Mouse (Mus musculus): ENCODE results near the gene Coro1b. TPM values are rescaled to one million over a fixed set of nuclear protein-coding genes. Genes with fewer than 3 reads are reported as not detected.

Coro1b gene
- polyA plus RNA-seq, 1 experiment, result 240 TPM

GRCm38 (mm10) chr19:4113806-4114230, 34.6 kb upstream of the Coro1b start:
- Histone ChIP-seq H3K4me3 (replicated peaks; ENCODE audit: insufficient read depth, low read depth, low read length) (no peak overlapping the region), H3K27ac (ENCODE audit: insufficient read depth, low read length) (peak overlapping the region; percentile 82)
- TF ChIP-seq CTCF (IDR thresholded peaks at IDR 0.05; ENCODE audit: borderline replicate concordance, insufficient read depth, low read depth, low read length) (no peak), POLR2A (IDR thresholded peaks at IDR 0.05; ENCODE audit: borderline replicate concordance, insufficient read depth, low read length) (no peak)

GRCm38 (mm10) chr19:4114551-4114950, 33.9 kb upstream of the Coro1b start:
- no peak for DNase-seq
- Histone ChIP-seq H3K27me3 (ENCODE audit: control insufficient read depth, insufficient read depth, low read length) (no peaks in the 10 kb centered on the region), H3K4me1 (ENCODE audit: control insufficient read depth, insufficient read depth, low read length) (peaks cover 51% of the 10 kb centered on the region), H3K4me3 (replicated peaks; ENCODE audit: insufficient read depth, low read depth, low read length) (no peak overlapping the region), H3K27ac (ENCODE audit: insufficient read depth, low read length) (peak overlapping the region; percentile 82)
- TF ChIP-seq POLR2A (IDR thresholded peaks at IDR 0.05; ENCODE audit: borderline replicate concordance, insufficient read depth, low read length) (no peak), CTCF (IDR thresholded peaks at IDR 0.05; ENCODE audit: borderline replicate concordance, insufficient read depth, low read depth, low read length) (no peak)
- 34% methylated on average over 10 of the region's 10 CpGs for WGBS

More at GRCm38 (mm10) chr19:4113806-4114230, 34.6 kb upstream of the Coro1b start:
- no peak for DNase-seq
- Histone ChIP-seq H3K4me1 (ENCODE audit: control insufficient read depth, insufficient read depth, low read length) (peaks cover 51% of the 10 kb centered on the region), H3K27me3 (ENCODE audit: control insufficient read depth, insufficient read depth, low read length) (no peaks in the 10 kb centered on the region)
- WGBS, result 40% methylated on average over 5 of the region's 5 CpGs

GRCm38 (mm10) chr19:4115144-4115543, 33.3 kb upstream of the Coro1b start:
- DNase-seq, result no peak
- H3K4me3 ChIP-seq (replicated peaks; ENCODE audit: insufficient read depth, low read depth, low read length), result no peak overlapping the region
- H3K27me3 ChIP-seq (ENCODE audit: control insufficient read depth, insufficient read depth, low read length), result no peaks in the 10 kb centered on the region
- H3K27ac ChIP-seq (ENCODE audit: insufficient read depth, low read length), result peak overlapping the region; percentile 82
- TF ChIP-seq POLR2A (IDR thresholded peaks at IDR 0.05; ENCODE audit: borderline replicate concordance, insufficient read depth, low read length) (no peak), CTCF (IDR thresholded peaks at IDR 0.05; ENCODE audit: borderline replicate concordance, insufficient read depth, low read depth, low read length) (no peak)
- WGBS, result 71% methylated on average over 10 of the region's 10 CpGs
- peaks cover 51% of the 10 kb centered on the region for H3K4me1 ChIP-seq (ENCODE audit: control insufficient read depth, insufficient read depth, low read length)

GRCm38 (mm10) chr19:4115816-4116215, 32.6 kb upstream of the Coro1b start:
- WGBS, result 71% methylated on average over 11 of the region's 11 CpGs
- H3K4me1 ChIP-seq (ENCODE audit: control insufficient read depth, insufficient read depth, low read length), result peaks cover 48% of the 10 kb centered on the region
- no peak overlapping the region for H3K27ac ChIP-seq (ENCODE audit: insufficient read depth, low read length)
- no peak overlapping the region for H3K4me3 ChIP-seq (replicated peaks; ENCODE audit: insufficient read depth, low read depth, low read length)
- DNase-seq, result no peak
- no peak for TF ChIP-seq CTCF (IDR thresholded peaks at IDR 0.05; ENCODE audit: borderline replicate concordance, insufficient read depth, low read depth, low read length)
- TF ChIP-seq POLR2A (IDR thresholded peaks at IDR 0.05; ENCODE audit: borderline replicate concordance, insufficient read depth, low read length), result no peak
- H3K27me3 ChIP-seq (ENCODE audit: control insufficient read depth, insufficient read depth, low read length), result no peaks in the 10 kb centered on the region

- peaks cover 37% of the 10 kb centered on the region for H3K4me1 ChIP-seq (ENCODE audit: control insufficient read depth, insufficient read depth, low read length)
- H3K27ac ChIP-seq (ENCODE audit: insufficient read depth, low read length), result no peak overlapping the region
- no peak for DNase-seq
- TF ChIP-seq POLR2A (IDR thresholded peaks at IDR 0.05; ENCODE audit: borderline replicate concordance, insufficient read depth, low read length), result no peak
- TF ChIP-seq CTCF (IDR thresholded peaks at IDR 0.05; ENCODE audit: borderline replicate concordance, insufficient read depth, low read depth, low read length), result no peak
- H3K4me3 ChIP-seq (replicated peaks; ENCODE audit: insufficient read depth, low read depth, low read length), result no peak overlapping the region
- WGBS, result 95% methylated on average over 7 of the region's 7 CpGs
- no peaks in the 10 kb centered on the region for H3K27me3 ChIP-seq (ENCODE audit: control insufficient read depth, insufficient read depth, low read length)
These were observed 31.4 kb upstream of the Coro1b start for GRCm38 (mm10) chr19:4117006-4117405.

GRCm38 (mm10) chr19:4118350-4118749, 30.1 kb upstream of the Coro1b start:
- Histone ChIP-seq H3K27ac (ENCODE audit: insufficient read depth, low read length) (no peak overlapping the region), H3K27me3 (ENCODE audit: control insufficient read depth, insufficient read depth, low read length) (no peaks in the 10 kb centered on the region), H3K4me1 (ENCODE audit: control insufficient read depth, insufficient read depth, low read length) (peaks cover 24% of the 10 kb centered on the region), H3K4me3 (replicated peaks; ENCODE audit: insufficient read depth, low read depth, low read length) (no peak overlapping the region)
- WGBS, result 92% methylated on average over 2 of the region's 2 CpGs
- TF ChIP-seq CTCF (IDR thresholded peaks at IDR 0.05; ENCODE audit: borderline replicate concordance, insufficient read depth, low read depth, low read length) (no peak), POLR2A (IDR thresholded peaks at IDR 0.05; ENCODE audit: borderline replicate concordance, insufficient read depth, low read length) (no peak)
- no peak for DNase-seq

GRCm38 (mm10) chr19:4119716-4120487, 28.5 kb upstream of the Coro1b start:
- TF ChIP-seq CTCF (IDR thresholded peaks at IDR 0.05; ENCODE audit: borderline replicate concordance, insufficient read depth, low read depth, low read length) (no peak), POLR2A (IDR thresholded peaks at IDR 0.05; ENCODE audit: borderline replicate concordance, insufficient read depth, low read length) (no peak)
- DNase-seq, result peak in 1 of 2 experiments; percentile 4
- Histone ChIP-seq H3K4me3 (replicated peaks; ENCODE audit: insufficient read depth, low read depth, low read length) (no peak overlapping the region), H3K27me3 (ENCODE audit: control insufficient read depth, insufficient read depth, low read length) (no peaks in the 10 kb centered on the region), H3K4me1 (ENCODE audit: control insufficient read depth, insufficient read depth, low read length) (peaks cover 10% of the 10 kb centered on the region), H3K27ac (ENCODE audit: insufficient read depth, low read length) (no peak overlapping the region)
- WGBS, result 89% methylated on average over 6 of the region's 6 CpGs

GRCm38 (mm10) chr19:4120496-4120895, 27.9 kb upstream of the Coro1b start:
- peaks cover 4% of the 10 kb centered on the region; the same call in 1 of the 2 replicates for H3K4me1 ChIP-seq (ENCODE audit: control insufficient read depth, insufficient read depth, low read length)
- H3K27me3 ChIP-seq (ENCODE audit: control insufficient read depth, insufficient read depth, low read length), result no peaks in the 10 kb centered on the region
- H3K4me3 ChIP-seq (replicated peaks; ENCODE audit: insufficient read depth, low read depth, low read length), result no peak overlapping the region
- H3K27ac ChIP-seq (ENCODE audit: insufficient read depth, low read length), result no peak overlapping the region
- 96% methylated on average over 2 of the region's 2 CpGs for WGBS
- DNase-seq, result no peak
- no peak for TF ChIP-seq POLR2A (IDR thresholded peaks at IDR 0.05; ENCODE audit: borderline replicate concordance, insufficient read depth, low read length)
- TF ChIP-seq CTCF (IDR thresholded peaks at IDR 0.05; ENCODE audit: borderline replicate concordance, insufficient read depth, low read depth, low read length), result no peak

All from cerebellum, adult 2 months (tissue).